Mouse (Mus musculus): ENCODE data around the gene Gnptab. TPM values are rescaled to one million over a fixed set of nuclear protein-coding genes. Genes with fewer than 3 reads are reported as not detected.
A peak's percentile ranks its signal among the peaks of the same experiment; 100 is the strongest.
"Not testable (repeated sequence)": the region's sequence is repeated elsewhere in the genome, so short reads cannot be mapped to it uniquely, and the experiment has no call there.

Gene Gnptab
- polyA plus RNA-seq, 1 experiment from 2014 or later, result 7.5 TPM

GRCm38 (mm10) chr10:88451221-88451620, 72.3 kb downstream of the Gnptab start:
- H3K27me3 ChIP-seq (ENCODE audit: control insufficient read depth, insufficient read depth, low read length), result no peaks in the 10 kb centered on the region
- no peak overlapping the region for H3K4me2 ChIP-seq (ENCODE audit: low read depth, severe bottlenecking)
- H3K9me3 ChIP-seq (ENCODE audit: control insufficient read depth, low read length), result no peaks in the 10 kb centered on the region
- H3K27ac ChIP-seq (replicated peaks; ENCODE audit: low read depth, low read length), result no peak overlapping the region
- H3K36me3 ChIP-seq (ENCODE audit: control insufficient read depth, insufficient read depth, low read length), result no peaks in the 10 kb centered on the region
- ATAC-seq (ENCODE audit: insufficient number of reproducible peaks, low FRiP score, low TSS enrichment, low read depth) (no peak), DNase-seq (ENCODE audit: low spot score) (no peak)
- WGBS, result 87% methylated on average over 2 of the region's 2 CpGs
- no peak overlapping the region for H3K9ac ChIP-seq (ENCODE audit: low read length)
- no peaks in the 10 kb centered on the region for H3K4me1 ChIP-seq (ENCODE audit: control insufficient read depth, insufficient read depth, low read length)
- H3K4me3 ChIP-seq (ENCODE audit: low read depth, low read length), result no peak overlapping the region

DNA sequence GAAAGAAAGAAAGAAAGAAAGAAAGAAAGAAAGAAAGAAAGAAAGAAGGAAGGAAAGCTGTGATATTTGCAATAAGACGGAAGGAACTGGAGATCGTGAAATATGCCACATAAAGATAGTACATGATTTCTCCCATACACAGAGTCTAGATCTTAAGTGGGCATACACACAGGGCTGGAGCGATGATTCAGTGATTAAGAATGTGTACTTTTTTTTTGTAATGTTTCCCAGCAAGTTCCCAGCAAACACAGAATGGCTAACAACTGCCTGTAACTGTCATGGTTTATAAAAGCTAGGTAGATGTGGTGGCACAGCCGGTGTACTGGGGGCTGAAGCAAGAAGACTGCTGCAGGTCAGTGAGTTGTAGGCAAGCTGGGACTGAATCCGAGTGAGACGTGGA, 73.1 kb downstream of the Gnptab start:
- no peak for DNase-seq (ENCODE audit: low spot score)
- no peaks in the 10 kb centered on the region for H3K36me3 ChIP-seq (ENCODE audit: control insufficient read depth, insufficient read depth, low read length)
- H3K27me3 ChIP-seq (ENCODE audit: control insufficient read depth, insufficient read depth, low read length), result no peaks in the 10 kb centered on the region
- no peak overlapping the region for H3K27ac ChIP-seq (replicated peaks; ENCODE audit: low read depth, low read length)
- WGBS, result 90% methylated on average over 6 of the region's 6 CpGs
- ATAC-seq (ENCODE audit: insufficient number of reproducible peaks, low FRiP score, low TSS enrichment, low read depth), result no peak
- H3K4me2 ChIP-seq (ENCODE audit: low read depth, severe bottlenecking), result no peak overlapping the region
- no peak overlapping the region for H3K9ac ChIP-seq (ENCODE audit: low read length)
- no peaks in the 10 kb centered on the region for H3K9me3 ChIP-seq (ENCODE audit: control insufficient read depth, low read length)
- H3K4me1 ChIP-seq (ENCODE audit: control insufficient read depth, insufficient read depth, low read length), result no peaks in the 10 kb centered on the region
- H3K4me3 ChIP-seq (ENCODE audit: low read depth, low read length), result no peak overlapping the region

- ATAC-seq (ENCODE audit: insufficient number of reproducible peaks, low FRiP score, low TSS enrichment, low read depth), result no peak
- 37% methylated on average over 6 of the region's 6 CpGs for WGBS
- Histone ChIP-seq H3K9me3 (ENCODE audit: control insufficient read depth, low read length) (no peaks in the 10 kb centered on the region), H3K4me2 (ENCODE audit: low read depth, severe bottlenecking) (no peak overlapping the region), H3K27ac (replicated peaks; ENCODE audit: low read depth, low read length) (no peak overlapping the region), H3K4me1 (ENCODE audit: control insufficient read depth, insufficient read depth, low read length) (no peaks in the 10 kb centered on the region), H3K9ac (ENCODE audit: low read length) (no peak overlapping the region), H3K36me3 (ENCODE audit: control insufficient read depth, insufficient read depth, low read length) (no peaks in the 10 kb centered on the region), H3K4me3 (ENCODE audit: low read depth, low read length) (no peak overlapping the region), H3K27me3 (ENCODE audit: control insufficient read depth, insufficient read depth, low read length) (no peaks in the 10 kb centered on the region)
- DNase-seq (ENCODE audit: low spot score), result no peak
Measured at GRCm38 (mm10) chr10:88457816-88458215, 78.9 kb downstream of the Gnptab start.

DNA sequence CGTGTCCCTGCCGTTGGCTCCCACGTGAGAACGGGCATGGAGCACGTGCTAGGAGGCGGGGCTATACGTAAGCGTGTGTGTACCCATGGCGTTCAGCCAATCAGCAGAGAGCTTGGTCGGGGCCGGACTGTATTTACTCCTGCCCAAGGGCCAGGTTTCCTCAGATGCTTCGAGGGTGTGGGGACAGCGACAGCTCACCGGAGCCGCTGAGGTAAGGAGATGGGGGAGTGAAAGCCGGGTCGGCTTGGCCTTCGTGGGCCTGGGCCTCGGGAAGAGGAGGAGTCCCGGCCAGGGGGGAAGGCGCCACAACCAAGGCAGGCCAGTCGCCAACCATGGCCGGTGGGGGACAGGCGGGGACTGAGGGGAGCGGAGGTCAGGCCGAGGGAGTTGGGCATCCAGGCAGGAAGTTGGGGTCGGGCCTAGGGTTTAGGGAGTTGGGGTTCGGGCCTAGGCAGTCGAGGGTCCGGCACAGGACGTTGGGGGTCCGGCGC, 80.6 kb downstream of the Gnptab start, which contains the start of gene Sycp3:
TSS of gene Sycp3 (plus strand) at position 68 of the 491 bp plus-strand sequence.
- no peaks in the 10 kb centered on the region for H3K9me3 ChIP-seq (ENCODE audit: control insufficient read depth, low read length)
- WGBS, result 86% methylated on average over 29 of the region's 33 CpGs
- no peak within 1 kb of the TSS for H3K27ac ChIP-seq (replicated peaks; ENCODE audit: low read depth, low read length)
- no peak within 1 kb of the TSS for H3K4me2 ChIP-seq (ENCODE audit: low read depth, severe bottlenecking)
- no peak for DNase-seq (ENCODE audit: low spot score)
- H3K4me3 ChIP-seq (ENCODE audit: low read depth, low read length), result no peak within 1 kb of the TSS
- no peak within 1 kb of the TSS for H3K9ac ChIP-seq (ENCODE audit: low read length)
- H3K36me3 ChIP-seq (ENCODE audit: control insufficient read depth, insufficient read depth, low read length), result no peaks in the 10 kb centered on the region
- no peaks in the 10 kb centered on the region for H3K4me1 ChIP-seq (ENCODE audit: control insufficient read depth, insufficient read depth, low read length)
- ATAC-seq (ENCODE audit: insufficient number of reproducible peaks, low FRiP score, low TSS enrichment, low read depth), result peak; percentile 51; the same call in 1 of the 2 replicates
- H3K27me3 ChIP-seq (ENCODE audit: control insufficient read depth, insufficient read depth, low read length), result no peaks in the 10 kb centered on the region

DNA sequence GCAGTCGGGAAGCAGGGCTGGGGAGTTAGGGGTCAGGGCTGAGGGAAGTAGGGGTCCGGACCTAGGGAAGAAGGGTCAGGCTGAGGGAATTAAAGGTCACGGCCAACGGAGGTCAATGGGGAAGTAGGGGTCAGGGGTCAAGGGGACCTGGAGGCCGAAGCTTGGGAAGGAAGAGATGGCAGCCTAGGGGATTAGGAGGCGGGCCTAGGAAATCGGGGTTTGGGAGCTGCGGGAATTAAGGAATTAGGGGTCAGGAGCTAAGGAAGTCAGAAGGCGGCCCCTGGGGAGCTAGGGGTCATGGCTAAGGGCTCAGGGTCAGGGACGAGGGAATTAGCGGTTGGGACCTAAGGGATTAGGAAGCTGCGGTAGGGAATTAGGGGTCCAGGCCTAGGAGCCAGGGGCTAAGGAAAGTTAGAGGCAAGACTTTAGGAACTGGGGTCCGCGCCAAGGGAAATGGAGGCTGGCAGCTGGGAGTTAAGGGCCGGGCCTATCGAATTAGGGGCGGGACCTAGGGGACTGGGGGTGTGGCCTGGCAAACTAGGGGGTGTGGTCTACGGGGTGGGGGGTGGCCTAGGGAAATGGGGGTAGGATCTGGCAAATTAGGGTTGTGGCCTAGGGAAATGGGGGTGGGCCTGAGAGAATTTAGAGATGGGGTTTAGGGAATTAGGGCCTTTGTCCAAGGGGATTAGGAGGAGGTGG, 81.3 kb downstream of the Gnptab start:
- Histone ChIP-seq H3K4me3 (ENCODE audit: low read depth, low read length) (no peak overlapping the region), H3K9me3 (ENCODE audit: control insufficient read depth, low read length) (no peaks in the 10 kb centered on the region), H3K4me2 (ENCODE audit: low read depth, severe bottlenecking) (no peak overlapping the region), H3K27me3 (ENCODE audit: control insufficient read depth, insufficient read depth, low read length) (no peaks in the 10 kb centered on the region), H3K9ac (ENCODE audit: low read length) (no peak overlapping the region), H3K27ac (replicated peaks; ENCODE audit: low read depth, low read length) (no peak overlapping the region), H3K4me1 (ENCODE audit: control insufficient read depth, insufficient read depth, low read length) (no peaks in the 10 kb centered on the region), H3K36me3 (ENCODE audit: control insufficient read depth, insufficient read depth, low read length) (no peaks in the 10 kb centered on the region)
- 74% methylated on average over 18 of the region's 18 CpGs for WGBS
- DNase-seq (ENCODE audit: low spot score), result no peak
- no peak for ATAC-seq (ENCODE audit: insufficient number of reproducible peaks, low FRiP score, low TSS enrichment, low read depth)

GRCm38 (mm10) chr10:88482866-88483265, 103.9 kb downstream of the Gnptab start:
- not testable (repeated sequence) for H3K36me3 ChIP-seq (ENCODE audit: control insufficient read depth, insufficient read depth, low read length); ATAC-seq (ENCODE audit: insufficient number of reproducible peaks, low FRiP score, low TSS enrichment, low read depth); H3K4me2 ChIP-seq (ENCODE audit: low read depth, severe bottlenecking); H3K9me3 ChIP-seq (ENCODE audit: control insufficient read depth, low read length); H3K27ac ChIP-seq (replicated peaks; ENCODE audit: low read depth, low read length); DNase-seq (ENCODE audit: low spot score); H3K4me1 ChIP-seq (ENCODE audit: control insufficient read depth, insufficient read depth, low read length); H3K4me3 ChIP-seq (ENCODE audit: low read depth, low read length); H3K9ac ChIP-seq (ENCODE audit: low read length); H3K27me3 ChIP-seq (ENCODE audit: control insufficient read depth, insufficient read depth, low read length)
- 87% methylated on average over 10 of the region's 10 CpGs for WGBS

DNA sequence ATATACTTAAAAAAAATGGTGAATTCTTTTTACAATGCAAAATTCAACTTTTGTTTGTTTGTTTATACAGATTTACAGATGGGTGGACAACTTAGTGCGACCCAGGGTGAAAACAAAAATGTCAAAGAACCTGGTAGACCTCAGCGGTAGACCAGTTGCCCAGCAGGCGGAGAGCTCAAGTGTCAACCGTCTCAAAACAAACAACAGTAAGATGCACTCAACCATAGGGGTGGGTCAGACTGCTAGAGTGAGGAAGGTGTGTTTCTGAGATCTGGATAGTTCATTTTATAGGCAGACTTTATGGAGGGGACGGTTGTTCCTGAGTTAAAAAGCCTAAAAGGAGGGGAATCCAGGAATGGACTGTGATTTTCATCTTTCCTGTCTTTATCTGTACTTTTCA, 109.7 kb downstream of the Gnptab start:
- H3K9ac ChIP-seq (ENCODE audit: low read length), result no peak overlapping the region
- WGBS, result 90% methylated on average over 5 of the region's 5 CpGs

GRCm38 (mm10) chr10:88491632-88492031, 112.7 kb downstream of the Gnptab start:
- no peak overlapping the region for H3K4me3 ChIP-seq (ENCODE audit: low read depth, low read length)
- H3K9ac ChIP-seq (ENCODE audit: low read length), result no peak overlapping the region
- H3K4me1 ChIP-seq (ENCODE audit: control insufficient read depth, insufficient read depth, low read length), result peaks cover 2% of the 10 kb centered on the region
- ATAC-seq (ENCODE audit: insufficient number of reproducible peaks, low FRiP score, low TSS enrichment, low read depth) (no peak), DNase-seq (ENCODE audit: low spot score) (no peak)
- H3K4me2 ChIP-seq (ENCODE audit: low read depth, severe bottlenecking), result no peak overlapping the region
- H3K27ac ChIP-seq (replicated peaks; ENCODE audit: low read depth, low read length), result no peak overlapping the region
- H3K36me3 ChIP-seq (ENCODE audit: control insufficient read depth, insufficient read depth, low read length), result no peaks in the 10 kb centered on the region
- WGBS, result 64% methylated on average over 7 of the region's 7 CpGs
- H3K27me3 ChIP-seq (ENCODE audit: control insufficient read depth, insufficient read depth, low read length), result no peaks in the 10 kb centered on the region
- H3K9me3 ChIP-seq (ENCODE audit: control insufficient read depth, low read length), result no peaks in the 10 kb centered on the region

More for the DNA sequence above, 109.7 kb downstream of the Gnptab start:
- no peak overlapping the region for H3K4me2 ChIP-seq (ENCODE audit: low read depth, severe bottlenecking)
- no peak overlapping the region for H3K27ac ChIP-seq (replicated peaks; ENCODE audit: low read depth, low read length)
- no peaks in the 10 kb centered on the region for H3K36me3 ChIP-seq (ENCODE audit: control insufficient read depth, insufficient read depth, low read length)
- H3K4me1 ChIP-seq (ENCODE audit: control insufficient read depth, insufficient read depth, low read length), result no peaks in the 10 kb centered on the region
- ATAC-seq (ENCODE audit: insufficient number of reproducible peaks, low FRiP score, low TSS enrichment, low read depth) (no peak), DNase-seq (ENCODE audit: low spot score) (no peak)
- H3K4me3 ChIP-seq (ENCODE audit: low read depth, low read length), result no peak overlapping the region
- no peaks in the 10 kb centered on the region for H3K9me3 ChIP-seq (ENCODE audit: control insufficient read depth, low read length)
- no peaks in the 10 kb centered on the region for H3K27me3 ChIP-seq (ENCODE audit: control insufficient read depth, insufficient read depth, low read length)

DNA sequence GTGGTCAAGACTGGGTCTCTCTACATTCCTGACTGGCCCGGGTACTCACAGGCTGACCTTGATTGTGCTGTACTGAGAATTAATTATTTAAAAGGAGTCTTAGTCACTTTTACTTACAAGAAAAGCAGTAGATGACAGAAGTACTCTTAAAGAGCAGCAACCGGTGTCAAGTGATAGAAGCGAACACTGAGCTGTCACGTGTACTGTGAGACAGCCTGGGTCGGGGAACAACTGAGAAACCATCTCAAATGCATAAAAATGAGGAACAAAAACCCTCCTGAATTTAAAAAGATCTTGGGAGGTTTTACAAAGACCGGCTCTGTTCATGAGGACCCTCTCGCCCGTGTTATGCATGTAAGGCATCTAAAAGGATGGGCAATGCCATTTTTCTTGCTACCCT, 113.7 kb downstream of the Gnptab start:
- Histone ChIP-seq H3K9me3 (ENCODE audit: control insufficient read depth, low read length) (no peaks in the 10 kb centered on the region), H3K36me3 (ENCODE audit: control insufficient read depth, insufficient read depth, low read length) (no peaks in the 10 kb centered on the region), H3K4me1 (ENCODE audit: control insufficient read depth, insufficient read depth, low read length) (peaks cover 9% of the 10 kb centered on the region), H3K27me3 (ENCODE audit: control insufficient read depth, insufficient read depth, low read length) (no peaks in the 10 kb centered on the region), H3K4me2 (ENCODE audit: low read depth, severe bottlenecking) (no peak overlapping the region), H3K4me3 (ENCODE audit: low read depth, low read length) (no peak overlapping the region), H3K9ac (ENCODE audit: low read length) (no peak overlapping the region), H3K27ac (replicated peaks; ENCODE audit: low read depth, low read length) (no peak overlapping the region)
- DNase-seq (ENCODE audit: low spot score), result no peak
- no peak for ATAC-seq (ENCODE audit: insufficient number of reproducible peaks, low FRiP score, low TSS enrichment, low read depth)
- WGBS, result 91% methylated on average over 8 of the region's 8 CpGs

All from limb, embryonic 11.5 days (tissue).